Mouse (Mus musculus) olfactory bulb, adult 2 months (tissue): ENCODE measurements around the gene Pde4b.

Experiments
- CTCF ChIP-seq: fragments of 200-500 bp; IDR thresholded peaks from 2 replicates; pipeline ENCODE4 v1.5.1; 2012; ENCODE audit warnings: low read depth, mild to moderate bottlenecking, low read length, moderate library complexity; ENCODE audit not compliant: insufficient read depth
- POLR2A ChIP-seq: fragments of 200-500 bp; IDR thresholded peaks from 2 replicates; pipeline ENCODE4 v1.6.1; 2012; ENCODE audit warnings: mild to moderate bottlenecking, low read depth, low read length, moderate library complexity; ENCODE audit not compliant: insufficient read depth

- no peak for TF ChIP-seq POLR2A
- no peak for TF ChIP-seq CTCF
These were observed 422.7 kb downstream of the Pde4b start for GRCm38 (mm10) chr4:102510061-102510460.
